Mouse (Mus musculus) large intestine, adult 2 months (tissue): ENCODE results near the gene Slc22a3. TPM values are rescaled to one million over a fixed set of nuclear protein-coding genes. Genes with fewer than 3 reads are reported as not detected.

Experiments used
- DNase-seq: peaks from one replicate; pipeline ENCODE4 v3.0.0-alpha.2; 2012; ENCODE audit warnings: low read depth, low spot score
- WGBS: fragments of 180-500 bp; shearing (Covaris S2); methylation state at CpG from one replicate; pipeline ENCODE4 v1.1.7; 2018; 5-methylcytosine and 5-hydroxymethylcytosine counted together
- polyA plus RNA-seq: library from polyadenylated mRNA; depleted of rRNA; stranded (reverse); fragments of >200 nt; gene quantifications from 2 replicates; pipeline ENCODE4 v1.2.3, GENCODE M21; 2012; rRNA removed

Gene Slc22a3
- 0.74 and 0.96 TPM in 2 replicates for polyA plus RNA-seq

- DNase-seq = no peak
- 27% methylated on average over 14 of the region's 14 CpGs for WGBS
These were observed at the start of gene Slc22a3 for GRCm38 (mm10) chr17:12507654-12508204. TSS of gene Slc22a3 (minus strand) at chr17:12507704.

GRCm38 (mm10) chr17:12534353-12535145 lies 27.0 kb upstream of the Slc22a3 start:
- WGBS = 57% methylated on average over 13 of the region's 13 CpGs
- DNase-seq = peak; percentile 67

- WGBS = 34% methylated on average over 5 of the region's 5 CpGs
- peak; percentile 43 for DNase-seq
These were observed 24.6 kb upstream of the Slc22a3 start for GRCm38 (mm10) chr17:12532115-12532514.

GRCm38 (mm10) chr17:12530081-12530480 lies 22.6 kb upstream of the Slc22a3 start:
- 71% methylated on average over 6 of the region's 6 CpGs for WGBS
- DNase-seq = no peak

GRCm38 (mm10) chr17:12529384-12529985 lies 22.0 kb upstream of the Slc22a3 start:
- DNase-seq = no peak
- 72% methylated on average over 4 of the region's 4 CpGs for WGBS

- no peak for DNase-seq
- WGBS = 73% methylated on average over 2 of the region's 2 CpGs
These were observed 11.6 kb upstream of the Slc22a3 start for GRCm38 (mm10) chr17:12519089-12519488.

GRCm38 (mm10) chr17:12518194-12518593 lies 10.7 kb upstream of the Slc22a3 start:
- DNase-seq = no peak
- WGBS = 86% methylated on average over 6 of the region's 6 CpGs

GRCm38 (mm10) chr17:12513997-12514396 lies 6.5 kb upstream of the Slc22a3 start:
- no peak for DNase-seq
- 77% methylated on average over 5 of the region's 5 CpGs for WGBS

- WGBS = 43% methylated on average over 9 of the region's 9 CpGs
These were observed 5.8 kb upstream of the Slc22a3 start for GRCm38 (mm10) chr17:12513107-12513923.

GRCm38 (mm10) chr17:12511193-12511592 lies 3.7 kb upstream of the Slc22a3 start:
- 78% methylated on average over 3 of the region's 3 CpGs for WGBS
- no peak for DNase-seq

More at GRCm38 (mm10) chr17:12513107-12513923, 5.8 kb upstream of the Slc22a3 start:
- no peak for DNase-seq

GRCm38 (mm10) chr17:12508376-12508775 lies 872 bp upstream of the Slc22a3 start:
- WGBS = 59% methylated on average over 7 of the region's 7 CpGs
- DNase-seq = no peak

GRCm38 (mm10) chr17:12506903-12507563 lies 471 bp downstream of the Slc22a3 start:
- WGBS = 2% methylated on average over 65 of the region's 65 CpGs
- DNase-seq = no peak

- 31% methylated on average over 6 of the region's 6 CpGs for WGBS
- no peak for DNase-seq
These were observed 1.8 kb downstream of the Slc22a3 start for GRCm38 (mm10) chr17:12505708-12506107.

GRCm38 (mm10) chr17:12499426-12499825 lies 8.1 kb downstream of the Slc22a3 start:
- WGBS = 86% methylated on average over 8 of the region's 8 CpGs
- DNase-seq = no peak

- DNase-seq = no peak
These were observed 11.9 kb downstream of the Slc22a3 start for GRCm38 (mm10) chr17:12495558-12495957.

GRCm38 (mm10) chr17:12491591-12491990 lies 15.9 kb downstream of the Slc22a3 start:
- 90% methylated on average over 12 of the region's 12 CpGs for WGBS
- no peak for DNase-seq

More at GRCm38 (mm10) chr17:12495558-12495957, 11.9 kb downstream of the Slc22a3 start:
- WGBS = 32% methylated on average over 3 of the region's 3 CpGs

GRCm38 (mm10) chr17:12489888-12490287 lies 17.6 kb downstream of the Slc22a3 start:
- WGBS = 88% methylated on average over 5 of the region's 5 CpGs
- DNase-seq = no peak

GRCm38 (mm10) chr17:12485657-12486056 lies 21.8 kb downstream of the Slc22a3 start:
- DNase-seq = peak; percentile 51
- WGBS = 18% methylated on average over 3 of the region's 3 CpGs

- 48% methylated on average over 2 of the region's 2 CpGs for WGBS
- no peak for DNase-seq
These were observed 28.1 kb downstream of the Slc22a3 start for GRCm38 (mm10) chr17:12479416-12479815.
